Mouse (Mus musculus) R1 (cell line): ENCODE results near the gene Itga6.

ENCODE experiments used
- DNase-seq: peaks from one replicate; pipeline ENCODE4 v3.0.0-alpha.2; 2018; ENCODE audit warnings: low read depth, low spot score

Itga6 gene

GRCm38 (mm10) chr2:71760091-71760490 is 14.7 kb downstream of the Itga6 start:
- DNase-seq = no peak

DNA sequence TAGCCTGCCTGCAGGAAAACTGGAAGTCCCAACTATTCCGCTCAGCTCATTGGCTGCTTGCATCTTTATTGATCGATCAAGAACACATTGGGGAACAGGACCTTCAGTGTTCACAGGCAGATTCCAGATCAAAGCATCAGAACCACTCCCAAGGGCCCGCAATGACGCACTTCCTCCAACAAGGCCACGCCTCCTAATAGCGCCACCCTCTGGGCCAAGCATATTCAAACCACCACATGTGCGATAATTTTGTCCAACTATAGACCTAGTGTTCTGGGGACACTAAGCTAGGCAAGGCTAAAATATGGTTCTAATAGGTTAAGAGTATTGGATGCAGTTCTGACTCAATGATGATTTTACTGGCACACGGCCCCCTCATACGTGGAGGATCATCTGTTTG is 15.7 kb downstream of the Itga6 start:
- DNase-seq = peak; percentile 80

GRCm38 (mm10) chr2:71764525-71764924 is 19.1 kb downstream of the Itga6 start:
- DNase-seq = no peak

- no peak for DNase-seq
Observed at GRCm38 (mm10) chr2:71764961-71765735, 19.7 kb downstream of the Itga6 start.

- DNase-seq = no peak
Observed at GRCm38 (mm10) chr2:71766007-71766406, 20.6 kb downstream of the Itga6 start.

- DNase-seq = no peak
Observed at GRCm38 (mm10) chr2:71767019-71767610, 21.7 kb downstream of the Itga6 start.

- no peak for DNase-seq
Observed at GRCm38 (mm10) chr2:71771762-71772161, 26.3 kb downstream of the Itga6 start.

GRCm38 (mm10) chr2:71773714-71774113 is 28.3 kb downstream of the Itga6 start:
- DNase-seq = no peak

- DNase-seq = no peak
Observed at GRCm38 (mm10) chr2:71774246-71774951, 29.0 kb downstream of the Itga6 start.

DNA sequence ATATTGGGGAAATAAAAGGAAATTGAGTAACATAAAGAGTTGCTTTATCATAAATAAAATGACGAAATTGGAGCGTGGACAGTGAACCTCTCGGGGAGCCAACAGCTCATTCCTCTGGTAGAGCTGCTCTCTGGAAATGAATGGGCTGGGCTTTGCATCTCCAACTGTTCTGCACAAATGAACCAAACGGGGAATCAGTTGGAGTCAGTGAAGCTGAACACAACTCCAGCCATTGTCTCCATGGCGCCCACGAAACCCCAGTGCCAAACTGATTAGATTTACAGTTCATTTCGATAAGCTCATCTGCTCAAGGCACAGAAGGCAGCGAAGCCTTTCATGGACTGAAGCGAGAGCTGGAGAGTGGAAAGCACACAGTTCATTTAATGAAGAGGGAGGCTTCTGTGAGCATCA is 29.8 kb downstream of the Itga6 start:
- no peak for DNase-seq

GRCm38 (mm10) chr2:71779266-71779888 is 34.0 kb downstream of the Itga6 start:
- DNase-seq = no peak

GRCm38 (mm10) chr2:71780016-71780415 is 34.6 kb downstream of the Itga6 start:
- no peak for DNase-seq

DNA sequence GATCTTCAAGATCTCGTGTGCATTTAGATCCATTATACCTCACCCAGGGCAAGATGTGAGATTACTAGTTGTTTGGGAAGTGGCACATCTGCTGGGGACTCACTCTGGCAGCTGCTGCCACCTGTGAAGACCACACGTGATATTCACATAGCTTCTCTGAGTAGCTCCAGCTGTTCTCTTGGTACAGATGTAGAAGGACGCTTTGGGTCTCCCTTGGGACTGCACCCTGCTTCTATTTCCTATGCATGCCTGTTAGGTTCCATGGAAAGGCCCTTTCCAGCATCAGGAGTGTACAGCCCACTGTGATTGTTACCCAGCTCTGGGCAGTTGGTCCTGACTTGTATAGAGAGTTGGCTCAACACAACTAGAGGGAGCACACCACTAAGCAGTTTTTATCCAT is 39.8 kb downstream of the Itga6 start:
- DNase-seq = no peak

- no peak for DNase-seq
Observed at GRCm38 (mm10) chr2:71786060-71786459, 40.6 kb downstream of the Itga6 start.

DNA sequence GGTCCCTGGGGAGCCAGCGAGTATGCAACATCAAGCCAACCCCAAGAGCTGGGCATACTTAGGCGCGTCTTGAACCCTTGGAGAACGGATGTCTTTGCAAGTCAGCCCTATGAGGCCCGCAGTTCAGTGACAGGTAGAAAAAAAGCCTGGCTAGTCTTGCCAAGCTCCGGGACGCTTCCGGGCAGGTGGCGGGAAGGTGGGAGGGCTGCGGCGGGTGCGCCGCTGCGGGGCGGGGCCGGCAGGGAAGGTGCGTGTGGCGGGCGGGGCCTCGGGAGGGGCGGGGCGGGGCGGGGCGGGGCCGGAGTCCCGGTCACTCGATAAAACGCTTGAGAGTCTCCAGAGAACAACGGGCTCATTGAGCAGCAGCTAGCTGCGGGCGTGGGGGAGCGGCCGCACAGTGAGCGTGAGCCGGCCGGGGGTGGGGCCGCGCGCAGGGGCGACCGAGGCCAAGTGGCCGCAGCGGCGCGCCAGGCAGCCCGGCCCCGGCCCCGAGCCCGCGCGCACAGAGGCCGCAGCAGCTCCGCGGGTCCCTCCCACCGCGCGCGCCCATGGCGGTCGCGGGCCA is 41.3 kb downstream of the Itga6 start:
- peak; percentile 81 for DNase-seq

DNA sequence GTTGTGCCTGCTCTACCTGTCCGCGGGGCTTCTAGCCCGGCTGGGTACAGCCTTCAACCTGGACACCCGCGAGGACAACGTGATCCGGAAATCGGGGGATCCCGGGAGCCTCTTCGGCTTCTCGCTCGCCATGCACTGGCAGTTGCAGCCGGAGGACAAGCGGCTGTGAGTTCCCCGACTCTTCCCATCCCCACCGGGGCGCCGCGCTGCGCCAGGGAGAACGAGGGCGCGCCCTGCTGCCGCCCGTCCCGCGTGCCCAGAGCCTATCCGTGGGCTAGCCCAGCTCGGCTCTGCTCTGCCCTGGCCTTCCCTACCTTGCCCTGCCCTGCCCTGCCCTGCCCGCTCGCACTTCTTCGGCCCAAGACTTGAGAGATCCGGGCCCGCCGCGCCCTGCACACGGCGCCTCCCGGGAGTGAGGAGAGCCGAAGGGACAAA is 41.8 kb downstream of the Itga6 start:
- DNase-seq = peak; percentile 68

GRCm38 (mm10) chr2:71787591-71788460 is 42.4 kb downstream of the Itga6 start:
- peak; percentile 71 for DNase-seq

GRCm38 (mm10) chr2:71790752-71791151 is 45.3 kb downstream of the Itga6 start:
- DNase-seq = no peak

DNA sequence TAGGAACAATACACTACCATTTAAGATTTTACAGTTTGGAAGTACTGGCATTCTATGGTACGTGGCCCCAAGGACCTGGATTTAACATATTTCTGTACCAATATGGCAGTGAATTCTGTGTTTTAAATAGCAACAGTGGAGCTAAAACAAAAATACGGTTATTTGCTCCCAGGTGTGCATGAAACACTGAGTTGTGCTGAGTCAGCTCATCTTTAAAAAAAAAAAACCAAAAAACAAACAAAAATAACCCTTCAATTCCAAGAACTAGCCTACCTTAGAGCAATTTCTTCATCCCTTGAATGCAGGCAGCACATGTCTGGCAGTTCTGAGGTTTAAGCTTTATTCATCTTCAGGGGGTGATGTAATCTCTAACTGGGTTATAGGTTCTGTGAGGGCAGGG is 45.8 kb downstream of the Itga6 start:
- DNase-seq = no peak

- DNase-seq = no peak
Observed at GRCm38 (mm10) chr2:71794139-71794538, 48.7 kb downstream of the Itga6 start.

DNA sequence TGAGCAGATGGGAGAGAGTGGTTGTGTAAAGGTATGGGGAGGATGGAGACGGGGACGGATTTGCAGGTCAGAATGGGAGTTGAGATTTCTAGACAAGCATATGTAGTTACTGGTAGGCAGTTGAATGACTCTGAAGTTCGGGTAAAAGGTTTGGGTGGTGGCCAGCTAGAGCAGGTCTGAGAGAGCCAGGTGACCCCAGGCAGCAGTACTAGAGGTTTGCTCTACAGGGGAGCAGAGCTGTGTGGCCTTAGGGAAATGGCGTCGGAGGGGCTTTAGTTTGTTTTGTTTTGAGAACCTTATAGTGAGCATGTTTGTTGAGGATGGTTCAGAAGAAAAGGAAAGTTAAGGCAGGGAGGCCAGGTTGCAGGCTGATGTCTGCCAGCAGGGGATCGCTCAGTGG is 51.4 kb downstream of the Itga6 start:
- DNase-seq = no peak
